Mouse (Mus musculus): ENCODE measurements around the gene Pigv.

GRCm38 (mm10) chr4:133712755-133713154, 40.3 kb upstream of the Pigv start:
- TF ChIP-seq CEBPB (IDR thresholded peaks at IDR 0.05; ENCODE audit: low read depth) (no peak), CTCF (IDR thresholded peaks at IDR 0.05; ENCODE audit: control insufficient read depth, insufficient read depth, insufficient read length) (no peak), MAX (IDR thresholded peaks at IDR 0.05) (no peak), FOSL1 (IDR thresholded peaks at IDR 0.05; ENCODE audit: insufficient read depth, low read length, poor library complexity, severe bottlenecking) (no peak), MYOD1 (IDR thresholded peaks at IDR 0.05; ENCODE audit: control insufficient read depth, insufficient read length, low read depth) (no peak), MYOG (IDR thresholded peaks at IDR 0.05; ENCODE audit: control insufficient read depth, extremely low read depth, insufficient read length) (no peak)

Data from C2C12 (cell line).